Mouse (Mus musculus) forebrain, embryonic 12.5 days (tissue): ENCODE measurements around the gene Grwd1. TPM values are rescaled to one million over a fixed set of nuclear protein-coding genes. Genes with fewer than 3 reads are reported as not detected.

Experiments
- ATAC-seq: fragments of 200-750 bp; cut with Nextera tagmentation; 2 replicates; pipeline ENCODE4 v1.8.0; 2017; ENCODE audit warnings: moderate TSS enrichment; ENCODE audit not compliant: low FRiP score
- H3K27ac ChIP-seq: fragments of 300-500 bp; sonication (generic); 2 replicates; pipeline ENCODE4 v1.5.1; 2016; ENCODE audit warnings: mild to moderate bottlenecking
- H3K27me3 ChIP-seq: fragments of 300-500 bp; sonication (generic); 2 replicates; pipeline ENCODE4 v1.6.1; 2016; ENCODE audit warnings: mild to moderate bottlenecking
- H3K36me3 ChIP-seq: fragments of 300-500 bp; sonication (generic); replicated peaks from 2 replicates; pipeline ENCODE4 v1.6.1; 2016; ENCODE audit warnings: mild to moderate bottlenecking
- H3K4me1 ChIP-seq: fragments of 300-500 bp; sonication (generic); 2 replicates; pipeline ENCODE4 v1.6.1; 2016
- H3K4me2 ChIP-seq: fragments of 300-500 bp; sonication (generic); 2 replicates; pipeline ENCODE4 v1.6.1; 2016; ENCODE audit warnings: mild to moderate bottlenecking, moderate library complexity
- H3K4me3 ChIP-seq: fragments of 300-500 bp; sonication (generic); replicated peaks from 2 replicates; pipeline ENCODE4 v1.5.1; 2016; ENCODE audit warnings: mild to moderate bottlenecking
- H3K9ac ChIP-seq: fragments of 300-500 bp; sonication (generic); 2 replicates; pipeline ENCODE4 v1.6.1; 2016; ENCODE audit warnings: mild to moderate bottlenecking
- H3K9me3 ChIP-seq: fragments of 300-500 bp; sonication (generic); 2 replicates; pipeline ENCODE4 v1.6.1; 2016
- WGBS: fragments of 180-500 bp; shearing (Covaris S2); methylation state at CpG from one replicate; pipeline ENCODE4 v1.1.7; 2016; 5-methylcytosine and 5-hydroxymethylcytosine counted together
- polyA plus RNA-seq: library from polyadenylated mRNA; unstranded; fragments of >200 nt; fragmentation: Nextera tagmentation; extraction: Ambion mirVana; gene quantifications from 2 replicates; pipeline ENCODE4 v1.2.1, GENCODE M21; 2016

The Grwd1 gene
- polyA plus RNA-seq, 1 experiment from 2014 or later = 60.0 TPM

- Histone ChIP-seq H3K9me3 (no peaks in the 10 kb centered on the region), H3K4me2 (peak overlapping the region; percentile 78), H3K4me3 (peak overlapping the region; percentile 95), H3K36me3 (peaks cover 50% of the 10 kb centered on the region), H3K9ac (peak overlapping the region; percentile 99), H3K27ac (peak overlapping the region; percentile 100; the same call in 1 of the 2 replicates), H3K4me1 (peaks cover 37% of the 10 kb centered on the region), H3K27me3 (no peaks in the 10 kb centered on the region)
- ATAC-seq = no peak
- WGBS = 91% methylated on average over 8 of the region's 8 CpGs
These were observed 17.8 kb downstream of the Grwd1 start for GRCm38 (mm10) chr7:45812921-45813320.

DNA sequence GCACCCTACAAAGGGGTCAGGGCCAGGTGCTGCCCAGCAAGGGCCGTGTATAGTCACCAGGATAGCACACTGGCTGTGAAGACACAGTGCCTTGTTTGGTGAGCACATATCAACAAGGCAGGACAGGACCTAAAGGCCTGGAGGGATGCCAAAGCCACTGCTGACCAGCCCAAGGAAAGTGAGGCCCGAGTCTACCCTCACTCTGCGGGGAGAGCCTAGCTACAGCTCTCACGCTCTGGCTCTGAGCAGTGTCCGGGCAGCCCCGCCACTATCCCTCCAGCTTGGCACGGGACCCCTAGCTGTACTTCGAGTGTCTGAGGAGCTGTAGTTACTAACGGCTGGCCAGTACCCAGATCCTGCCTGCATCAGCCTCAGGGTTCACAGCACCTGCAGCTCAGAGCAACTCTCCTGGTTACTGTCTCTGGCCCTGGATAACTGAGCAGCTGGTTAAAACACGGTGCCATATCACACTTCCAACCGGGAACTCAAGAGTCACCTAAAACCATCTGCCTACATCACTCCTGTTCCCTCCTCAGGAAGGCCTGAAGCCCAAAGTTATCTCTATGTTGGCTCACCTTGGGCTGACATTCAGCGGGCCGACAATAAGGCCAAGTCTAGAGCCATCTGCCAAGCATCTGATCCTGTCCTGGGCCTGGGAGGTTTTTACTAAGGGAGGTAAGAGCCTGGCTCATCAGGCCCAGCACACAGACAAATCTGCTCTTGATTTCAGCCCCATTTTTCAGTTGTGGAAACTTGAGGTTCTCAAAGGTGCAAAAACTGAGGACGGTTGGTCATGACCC is 21.3 kb downstream of the Grwd1 start:
- no peak overlapping the region for H3K9ac ChIP-seq
- no peak overlapping the region for H3K4me3 ChIP-seq
- H3K9me3 ChIP-seq = no peaks in the 10 kb centered on the region
- no peak overlapping the region for H3K4me2 ChIP-seq
- no peaks in the 10 kb centered on the region for H3K27me3 ChIP-seq
- no peak for ATAC-seq
- peaks cover 70% of the 10 kb centered on the region for H3K36me3 ChIP-seq
- 89% methylated on average over 14 of the region's 14 CpGs for WGBS
- H3K4me1 ChIP-seq = peaks cover 28% of the 10 kb centered on the region
- H3K27ac ChIP-seq = no peak overlapping the region

DNA sequence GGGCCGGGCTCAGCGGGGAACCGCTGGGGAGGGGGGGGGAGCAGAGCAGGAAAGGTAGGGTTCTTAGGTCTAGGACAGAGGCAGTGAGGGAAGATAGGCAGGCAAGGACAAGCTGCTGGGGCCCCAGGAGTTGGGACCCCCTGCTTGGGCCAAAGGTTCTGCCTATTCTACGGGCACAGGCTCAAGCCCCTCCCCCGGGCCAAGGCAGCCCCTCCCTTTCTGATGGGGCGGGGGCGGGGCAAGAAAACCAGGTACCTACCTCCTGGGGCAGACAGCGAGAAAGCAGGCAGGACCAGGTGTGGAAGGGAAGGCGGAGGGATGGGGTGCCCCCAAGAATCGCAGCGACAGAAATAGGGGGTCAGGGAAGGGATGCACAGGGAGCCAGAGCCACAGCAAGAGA is 22.3 kb downstream of the Grwd1 start:
- ATAC-seq = no peak
- Histone ChIP-seq H3K27me3 (no peaks in the 10 kb centered on the region), H3K4me2 (no peak overlapping the region), H3K36me3 (peaks cover 75% of the 10 kb centered on the region), H3K4me1 (peaks cover 28% of the 10 kb centered on the region), H3K9ac (no peak overlapping the region; the same call in 1 of the 2 replicates), H3K4me3 (no peak overlapping the region), H3K9me3 (no peaks in the 10 kb centered on the region), H3K27ac (no peak overlapping the region)
- WGBS = 44% methylated on average over 10 of the region's 11 CpGs

- 74% methylated on average over 5 of the region's 5 CpGs for WGBS
- Histone ChIP-seq H3K36me3 (peaks cover 75% of the 10 kb centered on the region), H3K27me3 (no peaks in the 10 kb centered on the region), H3K9ac (no peak overlapping the region), H3K4me2 (no peak overlapping the region), H3K27ac (no peak overlapping the region), H3K4me1 (peaks cover 16% of the 10 kb centered on the region), H3K9me3 (no peaks in the 10 kb centered on the region), H3K4me3 (no peak overlapping the region)
- ATAC-seq = no peak
These were observed 24.8 kb downstream of the Grwd1 start for GRCm38 (mm10) chr7:45805941-45806340.

- WGBS = 93% methylated on average over 6 of the region's 6 CpGs
- H3K4me2 ChIP-seq = no peak overlapping the region
- H3K27me3 ChIP-seq = peaks cover 30% of the 10 kb centered on the region
- H3K36me3 ChIP-seq = peaks cover 49% of the 10 kb centered on the region
- ATAC-seq = no peak
- H3K9me3 ChIP-seq = no peaks in the 10 kb centered on the region
- H3K4me1 ChIP-seq = peaks cover 27% of the 10 kb centered on the region
- no peak overlapping the region for H3K27ac ChIP-seq
- no peak overlapping the region for H3K4me3 ChIP-seq
- no peak overlapping the region for H3K9ac ChIP-seq
These were observed 28.2 kb downstream of the Grwd1 start for GRCm38 (mm10) chr7:45802551-45802950.

DNA sequence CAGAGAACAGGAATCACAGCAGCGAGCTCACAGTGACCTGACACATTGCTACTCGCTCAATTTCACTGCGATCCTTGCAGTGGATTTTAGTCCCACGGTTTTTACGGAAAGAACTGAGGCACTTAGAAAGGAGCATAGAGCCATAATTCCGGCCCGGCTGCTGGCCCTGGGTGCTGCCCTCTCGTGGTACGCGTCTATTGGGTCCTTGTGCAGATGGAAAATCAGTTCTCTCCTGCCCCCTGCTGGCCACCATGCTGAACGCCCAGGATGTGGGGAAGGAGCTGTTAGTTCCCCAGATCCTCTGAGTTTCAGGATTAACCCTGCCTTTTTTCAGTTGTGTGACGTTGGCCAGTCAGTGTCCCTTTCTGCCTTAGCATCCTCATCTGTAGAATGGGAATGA is 29.4 kb downstream of the Grwd1 start:
- H3K9me3 ChIP-seq = no peaks in the 10 kb centered on the region
- WGBS = 5% methylated on average over 12 of the region's 12 CpGs
- ATAC-seq = peak; percentile 17; the same call in 1 of the 2 replicates
- H3K9ac ChIP-seq = no peak overlapping the region
- no peak overlapping the region for H3K4me2 ChIP-seq
- H3K4me3 ChIP-seq = no peak overlapping the region
- H3K4me1 ChIP-seq = peaks cover 28% of the 10 kb centered on the region
- H3K27ac ChIP-seq = peak overlapping the region; percentile 42; the same call in 1 of the 2 replicates
- peaks cover 42% of the 10 kb centered on the region for H3K27me3 ChIP-seq
- peaks cover 39% of the 10 kb centered on the region for H3K36me3 ChIP-seq

DNA sequence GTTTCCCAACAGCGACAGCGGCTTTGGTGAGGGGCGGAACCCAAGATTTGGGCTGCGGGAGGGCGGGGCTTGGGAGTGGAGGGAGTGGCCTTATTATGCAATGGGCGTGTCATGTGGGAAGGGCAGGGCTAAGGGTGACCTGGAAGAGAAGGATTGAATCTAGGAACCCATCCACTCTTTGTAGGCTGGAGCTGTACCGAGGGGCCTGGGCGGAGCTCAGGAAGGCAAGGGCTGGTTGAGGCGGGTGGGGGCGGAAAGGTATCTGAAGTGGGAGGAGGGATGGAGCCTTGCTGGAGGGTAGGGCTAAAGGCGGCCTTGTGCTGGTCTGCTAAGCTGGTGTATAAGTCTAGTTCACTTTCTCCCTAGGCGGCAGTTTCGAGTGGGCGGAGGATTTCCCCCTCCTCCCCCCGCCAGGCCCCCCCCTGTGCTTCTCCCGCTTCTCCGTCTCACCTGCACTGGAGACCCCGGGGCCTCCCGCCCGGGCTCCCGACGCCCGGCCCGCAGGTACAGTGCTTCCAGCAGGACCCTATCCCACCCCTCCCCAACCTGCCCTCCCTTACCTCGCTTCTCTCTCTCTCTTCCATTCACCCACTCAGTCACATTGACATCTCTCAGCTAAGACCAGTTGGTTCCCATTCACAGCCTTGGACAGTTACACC is 30.1 kb downstream of the Grwd1 start:
- ATAC-seq = no peak
- peaks cover 40% of the 10 kb centered on the region for H3K36me3 ChIP-seq

GRCm38 (mm10) chr7:45800001-45800400 is 30.7 kb downstream of the Grwd1 start:
- H3K4me3 ChIP-seq = no peak overlapping the region
- no peak overlapping the region for H3K27ac ChIP-seq
- H3K4me1 ChIP-seq = peaks cover 28% of the 10 kb centered on the region
- no peak overlapping the region for H3K4me2 ChIP-seq
- 39% methylated on average over 7 of the region's 7 CpGs for WGBS
- no peak for ATAC-seq
- no peaks in the 10 kb centered on the region for H3K9me3 ChIP-seq
- peaks cover 55% of the 10 kb centered on the region for H3K27me3 ChIP-seq
- peaks cover 47% of the 10 kb centered on the region for H3K36me3 ChIP-seq
- peak overlapping the region; percentile 17; the same call in 1 of the 2 replicates for H3K9ac ChIP-seq

More for the DNA sequence above, 30.1 kb downstream of the Grwd1 start:
- Histone ChIP-seq H3K4me2 (no peak overlapping the region), H3K9me3 (no peaks in the 10 kb centered on the region), H3K27me3 (peaks cover 48% of the 10 kb centered on the region), H3K4me1 (peaks cover 28% of the 10 kb centered on the region), H3K27ac (peak overlapping the region; percentile 42; the same call in 1 of the 2 replicates), H3K9ac (peak overlapping the region; percentile 17; the same call in 1 of the 2 replicates), H3K4me3 (no peak overlapping the region)
- WGBS = 19% methylated on average over 23 of the region's 25 CpGs

DNA sequence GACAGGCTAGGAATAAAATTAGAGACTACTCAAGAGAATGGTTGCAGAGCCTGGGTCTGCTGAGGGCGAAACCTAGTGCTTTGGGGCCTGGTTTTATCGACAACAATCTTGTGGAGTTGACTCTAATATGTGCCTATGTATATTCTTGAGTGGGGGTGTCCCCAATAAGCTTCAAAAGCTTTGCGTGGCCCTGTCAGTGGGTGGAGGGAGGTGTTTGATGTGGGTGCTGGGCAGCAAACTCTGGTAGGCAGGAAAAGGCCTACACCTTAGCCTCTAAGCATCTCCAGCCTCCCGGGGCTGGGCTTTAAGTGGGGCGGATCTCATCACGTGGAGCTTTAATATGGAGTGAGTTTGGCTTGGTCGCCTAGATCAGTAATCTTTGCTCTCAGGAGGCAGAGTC is 31.8 kb downstream of the Grwd1 start:
- Histone ChIP-seq H3K4me3 (no peak overlapping the region), H3K27ac (no peak overlapping the region), H3K36me3 (peaks cover 58% of the 10 kb centered on the region), H3K4me2 (no peak overlapping the region), H3K4me1 (peaks cover 28% of the 10 kb centered on the region), H3K27me3 (peaks cover 57% of the 10 kb centered on the region), H3K9me3 (no peaks in the 10 kb centered on the region), H3K9ac (no peak overlapping the region)
- ATAC-seq = no peak
- WGBS = 51% methylated on average over 7 of the region's 7 CpGs

DNA sequence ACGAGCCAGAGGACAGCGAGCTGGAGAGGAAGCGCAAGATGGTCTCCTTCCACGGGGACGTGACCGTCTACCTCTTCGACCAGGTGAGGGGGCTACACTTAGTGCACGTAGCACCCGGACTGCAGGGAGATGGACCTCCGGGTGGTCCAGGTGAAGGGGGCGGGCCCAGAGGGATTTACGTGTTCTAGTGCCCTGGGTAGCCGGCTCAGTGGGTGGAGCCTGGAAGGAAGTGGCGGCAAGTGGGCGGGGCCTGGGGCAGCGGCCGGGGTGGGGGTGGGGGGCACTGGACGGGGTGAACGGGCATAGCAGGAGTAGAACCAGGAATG is 32.3 kb downstream of the Grwd1 start:
- H3K27ac ChIP-seq = no peak overlapping the region
- WGBS = under 1% methylated on average over 19 of the region's 19 CpGs
- H3K9ac ChIP-seq = peak overlapping the region; percentile 67
- no peak for ATAC-seq
- peaks cover 28% of the 10 kb centered on the region for H3K4me1 ChIP-seq
- no peaks in the 10 kb centered on the region for H3K9me3 ChIP-seq
- H3K27me3 ChIP-seq = peaks cover 57% of the 10 kb centered on the region
- peaks cover 58% of the 10 kb centered on the region for H3K36me3 ChIP-seq
- peak overlapping the region; percentile 40 for H3K4me3 ChIP-seq
- H3K4me2 ChIP-seq = peak overlapping the region; percentile 68

GRCm38 (mm10) chr7:45797661-45798510 is 32.9 kb downstream of the Grwd1 start:
- Histone ChIP-seq H3K9me3 (no peaks in the 10 kb centered on the region), H3K27me3 (peaks cover 57% of the 10 kb centered on the region), H3K9ac (peak overlapping the region; percentile 67), H3K4me2 (peak overlapping the region; percentile 68), H3K27ac (no peak overlapping the region), H3K4me3 (peak overlapping the region; percentile 40), H3K4me1 (peaks cover 28% of the 10 kb centered on the region), H3K36me3 (peaks cover 59% of the 10 kb centered on the region)
- 1% methylated on average over 60 of the region's 60 CpGs for WGBS
- no peak for ATAC-seq

DNA sequence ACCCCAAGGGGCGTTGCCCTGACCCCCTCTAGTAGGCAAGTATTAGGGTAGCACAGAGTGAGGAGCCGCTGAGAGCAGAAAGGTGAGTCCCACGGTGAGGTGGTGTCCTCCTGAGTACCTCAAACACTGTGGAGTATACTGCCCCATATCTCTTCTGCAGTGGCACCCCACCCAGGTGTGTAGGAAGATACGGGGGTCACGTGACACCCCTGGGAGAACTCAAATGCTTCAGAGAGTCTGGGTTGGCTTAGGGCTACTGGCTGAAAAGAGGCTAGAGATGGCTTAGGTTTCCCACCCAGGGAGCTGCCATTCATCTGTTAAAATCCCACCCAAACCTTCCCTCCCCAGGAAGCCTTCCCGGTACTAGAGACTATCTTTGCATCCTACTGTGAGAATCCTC is 33.8 kb downstream of the Grwd1 start:
- Histone ChIP-seq H3K4me2 (no peak overlapping the region), H3K9me3 (no peaks in the 10 kb centered on the region), H3K4me1 (peaks cover 28% of the 10 kb centered on the region), H3K9ac (peak overlapping the region; percentile 22; the same call in 1 of the 2 replicates), H3K27ac (no peak overlapping the region), H3K4me3 (no peak overlapping the region), H3K36me3 (peaks cover 59% of the 10 kb centered on the region), H3K27me3 (peaks cover 57% of the 10 kb centered on the region)
- no peak for ATAC-seq
- 33% methylated on average over 6 of the region's 6 CpGs for WGBS
